Mouse (Mus musculus) layer of hippocampus, postnatal 36 days (tissue): ENCODE results near the gene Tmem158. TPM values are rescaled to one million over a fixed set of nuclear protein-coding genes. Genes with fewer than 3 reads are reported as not detected.

Source experiments
- DNase-seq, 2 experiments: peaks; one replicate each; pipeline ENCODE4 v3.0.0; 2022
- total RNA-seq, 2 experiments: library from RNA; stranded (reverse); gene quantifications; 2 replicates each; pipeline ENCODE4 v1.2.3; 2021

Gene Tmem158
- total RNA-seq, 2 experiments from 2014 or later: 33.6 to 36.0 TPM

DNA sequence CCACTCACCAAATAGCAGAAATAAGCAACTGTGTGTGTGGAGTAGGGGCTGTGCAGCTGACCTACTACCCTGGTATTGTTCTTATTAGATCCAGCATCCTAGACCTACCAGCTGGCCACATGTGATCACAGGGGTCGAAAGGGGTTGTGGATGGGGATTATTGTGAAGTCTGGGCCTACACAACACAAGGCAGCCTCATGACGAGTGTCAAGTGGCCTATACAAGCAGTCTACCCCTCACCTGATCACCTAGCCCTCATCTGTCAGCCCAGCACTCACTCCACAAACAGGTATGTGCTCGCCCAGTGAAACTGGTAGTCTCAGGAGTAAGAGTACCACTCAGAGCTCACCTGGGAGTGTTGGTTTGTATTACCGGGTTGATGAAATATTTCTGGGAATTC lies 15.4 kb downstream of the Tmem158 start:
- DNase-seq: no peak

DNA sequence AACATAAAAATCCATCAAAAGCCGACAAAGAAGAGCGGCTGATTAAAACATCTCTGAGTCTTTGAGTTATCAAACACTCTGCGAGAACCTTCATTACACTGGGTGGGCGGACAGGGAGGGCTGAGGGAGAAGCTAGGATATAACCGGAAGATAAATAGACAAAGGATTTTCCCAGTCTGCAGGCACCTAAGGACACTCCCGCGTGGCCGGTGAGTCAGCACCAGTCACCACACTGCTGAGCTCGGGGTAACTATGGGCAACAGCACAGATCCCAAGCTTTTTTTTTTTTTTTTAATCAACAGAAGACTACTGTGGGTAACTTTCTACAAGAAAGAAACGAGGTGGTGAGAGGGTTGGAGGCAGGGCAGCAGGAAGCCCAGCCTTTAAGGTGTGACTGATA lies 16.6 kb downstream of the Tmem158 start:
- no peak for DNase-seq

DNA sequence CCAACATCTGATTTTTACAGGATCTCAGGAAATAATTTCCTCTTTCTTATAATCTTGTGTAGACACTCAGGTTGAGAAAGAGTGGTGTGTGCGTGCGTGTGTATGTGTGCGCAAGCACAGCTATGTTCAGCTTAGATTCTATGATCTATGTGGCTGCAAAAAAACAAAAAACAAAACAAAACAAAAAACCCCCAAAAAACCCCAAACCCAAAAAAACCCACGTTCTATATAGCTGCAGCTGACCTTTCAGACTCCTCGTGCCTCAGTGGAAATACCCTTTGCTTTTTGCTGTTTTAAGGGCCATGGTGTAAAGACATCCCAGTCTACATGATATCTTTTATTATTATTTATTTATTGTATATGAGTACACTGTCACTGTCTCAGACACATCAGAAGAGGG lies 19.4 kb downstream of the Tmem158 start:
- no peak for DNase-seq

DNA sequence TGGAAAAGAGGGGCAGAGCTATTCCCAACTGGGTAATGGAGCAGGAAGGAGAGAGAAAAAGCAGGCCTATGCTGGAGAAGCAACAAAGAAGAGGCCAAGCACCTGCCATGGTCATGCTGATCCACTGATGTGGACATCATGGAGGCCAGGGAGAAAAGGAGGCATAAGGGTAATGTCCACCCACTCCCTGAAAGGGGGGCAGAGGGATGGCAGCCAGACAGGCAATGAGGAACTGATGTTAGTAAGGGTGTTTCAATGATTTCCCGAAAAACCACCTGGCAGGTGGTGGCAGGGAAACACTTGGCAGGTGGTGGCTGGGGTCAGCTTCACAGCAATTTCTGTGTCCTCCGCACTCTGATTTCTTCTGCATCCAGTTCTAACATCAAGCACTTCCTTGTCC lies 19.8 kb downstream of the Tmem158 start:
- no peak for DNase-seq

DNA sequence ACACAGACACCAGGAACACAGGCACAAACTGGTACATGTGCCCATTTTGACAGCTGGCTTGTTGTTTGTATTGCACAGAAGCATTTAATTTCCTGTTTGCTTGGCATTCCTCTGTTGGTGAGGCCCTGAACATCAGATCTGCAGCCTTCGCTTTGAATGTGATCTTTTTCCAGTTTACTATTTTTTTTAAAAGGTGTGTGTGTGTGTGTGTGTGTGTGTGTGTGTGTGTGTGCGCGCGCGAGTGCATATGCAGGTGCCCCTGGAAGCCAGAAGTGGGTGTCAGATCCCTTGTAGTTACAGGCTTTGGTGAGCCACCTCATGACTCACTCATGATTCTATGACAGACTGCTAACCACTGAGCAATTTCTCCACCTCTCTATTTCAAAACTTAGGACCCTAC lies 20.3 kb downstream of the Tmem158 start:
- DNase-seq: no peak

GRCm38 (mm10) chr9:123239651-123240050 lies 20.9 kb downstream of the Tmem158 start:
- no peak for DNase-seq

- no peak for DNase-seq
These were observed 22.1 kb downstream of the Tmem158 start for GRCm38 (mm10) chr9:123238256-123239045.

DNA sequence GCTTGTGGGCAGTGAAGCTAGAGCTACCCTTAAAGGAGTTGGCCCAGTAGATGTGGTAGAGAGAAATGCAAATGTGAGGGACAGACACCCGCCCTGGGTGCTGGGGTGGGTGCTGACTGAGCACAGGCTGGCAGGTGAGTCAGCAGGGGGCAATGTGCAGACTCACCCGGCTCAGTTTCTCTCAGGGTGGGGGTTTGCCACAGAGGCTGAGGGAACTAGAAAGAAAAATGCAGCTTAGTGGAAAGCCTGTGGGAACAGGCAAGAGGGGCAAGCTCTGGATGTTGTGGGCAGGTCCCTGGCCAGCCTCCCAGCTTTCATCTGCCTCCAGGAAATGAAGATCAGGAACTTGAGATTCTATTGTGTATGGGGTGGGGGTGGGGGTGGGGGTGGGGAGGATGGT lies 22.8 kb downstream of the Tmem158 start:
- no peak for DNase-seq

GRCm38 (mm10) chr9:123235621-123236020 lies 24.9 kb downstream of the Tmem158 start:
- no peak for DNase-seq

DNA sequence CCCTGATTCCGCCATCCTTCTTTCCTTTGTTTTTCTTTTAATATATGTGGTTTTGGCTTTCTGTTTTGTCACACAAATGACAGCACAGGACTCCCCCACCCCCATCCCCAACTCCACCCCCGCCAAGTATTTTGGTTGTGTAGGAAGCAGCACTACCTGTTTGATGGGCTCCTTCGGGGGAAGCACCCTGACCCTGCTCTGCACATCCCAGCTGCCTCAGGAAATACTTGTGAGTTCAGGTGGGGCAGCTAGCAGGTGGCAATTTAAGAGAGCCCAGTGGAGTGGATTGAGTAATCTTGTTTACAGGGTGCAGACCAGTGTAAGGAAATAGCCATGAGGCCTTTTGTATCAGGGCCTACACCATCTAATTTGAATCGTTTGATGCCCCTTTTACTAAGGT lies 30.7 kb downstream of the Tmem158 start:
- no peak for DNase-seq

GRCm38 (mm10) chr9:123228671-123229070 lies 31.9 kb downstream of the Tmem158 start:
- no peak for DNase-seq

GRCm38 (mm10) chr9:123227106-123227750 lies 33.3 kb downstream of the Tmem158 start:
- no peak for DNase-seq

DNA sequence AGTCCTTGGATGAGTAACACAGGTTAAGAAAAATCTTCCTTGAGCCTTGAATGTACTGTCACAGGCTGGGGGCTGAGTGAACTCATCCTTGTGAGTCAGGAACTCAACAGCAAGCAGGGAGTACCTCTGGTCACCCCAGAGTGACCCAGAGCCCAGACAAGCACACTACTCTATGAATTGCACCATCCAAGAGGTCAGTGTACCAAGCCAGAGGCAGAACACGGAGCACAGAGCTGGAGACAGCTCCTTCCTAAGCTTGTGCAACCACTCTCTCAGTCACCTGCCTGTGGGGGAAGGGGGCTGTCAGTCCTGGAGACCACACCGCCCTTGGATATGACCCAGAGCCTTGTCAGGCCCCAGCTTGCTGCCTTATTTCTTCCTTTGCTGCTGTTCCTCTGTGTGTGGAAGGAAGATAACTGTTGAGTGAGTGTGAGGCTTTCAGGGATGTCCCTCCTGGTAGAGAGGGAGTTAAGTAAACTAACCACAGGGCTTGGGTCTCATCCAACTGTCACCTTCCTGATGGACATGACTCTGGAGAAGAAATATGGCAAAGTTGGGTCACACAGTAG lies 35.6 kb downstream of the Tmem158 start:
- no peak for DNase-seq

GRCm38 (mm10) chr9:123219826-123220225 lies 40.7 kb downstream of the Tmem158 start:
- DNase-seq: no peak

DNA sequence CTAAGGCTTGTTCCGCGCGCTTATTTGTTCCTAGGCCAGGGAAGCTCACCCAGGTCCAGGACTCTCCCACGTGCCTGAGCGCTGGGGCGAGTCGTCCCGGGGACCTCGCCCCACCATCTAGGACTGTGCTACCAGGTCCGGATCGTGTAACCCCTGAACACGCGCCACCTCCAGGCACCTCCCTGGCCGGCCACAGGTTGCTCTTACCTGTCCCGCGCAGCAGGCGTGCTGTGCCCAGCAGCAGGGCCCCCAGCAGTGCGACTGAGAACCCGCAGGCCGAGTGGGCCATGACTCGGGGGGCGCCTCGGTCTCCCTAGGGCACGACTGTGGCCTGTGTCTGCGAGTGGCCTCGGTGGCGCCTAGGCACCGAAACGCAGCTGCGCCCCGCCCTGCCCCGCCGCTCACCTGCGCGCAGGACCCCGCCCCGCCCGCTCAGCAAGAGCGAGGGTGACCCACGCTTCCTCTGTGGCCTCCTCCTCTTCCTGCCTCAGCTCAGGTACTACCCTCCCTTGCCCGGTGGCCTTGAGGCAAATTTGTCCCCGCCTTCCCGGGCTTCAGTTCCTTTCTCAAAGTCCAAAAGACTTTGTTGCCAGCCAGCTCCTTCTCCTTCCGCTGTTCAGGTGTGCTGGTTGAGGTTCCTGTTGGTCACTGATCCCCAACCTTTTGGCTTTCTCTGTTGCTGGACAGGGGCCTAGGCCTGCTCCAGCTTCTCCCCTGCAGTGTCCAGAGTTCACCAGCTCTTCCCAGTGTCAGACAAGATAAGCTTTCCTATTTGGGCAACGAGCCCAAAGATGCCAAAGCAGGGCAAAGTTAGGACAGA lies 44.7 kb downstream of the Tmem158 start, which contains the start of gene Cdcp1:
Cdcp1 (minus strand) TSS at position 418 of the 820 bp plus-strand sequence.
- DNase-seq: no peak

- DNase-seq: no peak
These were observed 47.2 kb downstream of the Tmem158 start for GRCm38 (mm10) chr9:123213371-123213770.

Other genes starting within 250 kb of the Tmem158 start
- gene Tmem42, start 239.4 kb downstream of the Tmem158 start, total RNA-seq: 10 to 100 TPM; 21.9 to 22.7 TPM
- gene Tgm4, start 226.0 kb downstream of the Tmem158 start, total RNA-seq: 1 to 10 TPM; 1.9 to 2.9 TPM
- 10 to 100 TPM; 62.1 to 63.0 TPM for gene Zdhhc3, start 147.6 kb downstream of the Tmem158 start, total RNA-seq
- 10 to 100 TPM; 41.1 to 44.5 TPM for gene Exosc7, start 147.5 kb downstream of the Tmem158 start, total RNA-seq
- 1 to 10 TPM; 3.2 to 4.9 TPM for gene Clec3b, start 109.8 kb downstream of the Tmem158 start, total RNA-seq
- gene Cdcp1, start 44.7 kb downstream of the Tmem158 start, total RNA-seq: not detected
- 10 to 100 TPM; 43.5 to 79.2 TPM for gene Lars2, start 106.2 kb upstream of the Tmem158 start, total RNA-seq
- gene Limd1, start 217.9 kb upstream of the Tmem158 start, total RNA-seq: 1 to 10 TPM; 7.5 to 7.7 TPM